Mouse (Mus musculus): ENCODE measurements around the gene Snx29. TPM values are rescaled to one million over a fixed set of nuclear protein-coding genes. Genes with fewer than 3 reads are reported as not detected.
"Not testable (repeated sequence)": the region's sequence is repeated elsewhere in the genome, so short reads cannot be mapped to it uniquely, and the experiment has no call there.

The Snx29 gene
- polyA plus RNA-seq, 1 experiment from 2014 or later, result 15.3 TPM

DNA sequence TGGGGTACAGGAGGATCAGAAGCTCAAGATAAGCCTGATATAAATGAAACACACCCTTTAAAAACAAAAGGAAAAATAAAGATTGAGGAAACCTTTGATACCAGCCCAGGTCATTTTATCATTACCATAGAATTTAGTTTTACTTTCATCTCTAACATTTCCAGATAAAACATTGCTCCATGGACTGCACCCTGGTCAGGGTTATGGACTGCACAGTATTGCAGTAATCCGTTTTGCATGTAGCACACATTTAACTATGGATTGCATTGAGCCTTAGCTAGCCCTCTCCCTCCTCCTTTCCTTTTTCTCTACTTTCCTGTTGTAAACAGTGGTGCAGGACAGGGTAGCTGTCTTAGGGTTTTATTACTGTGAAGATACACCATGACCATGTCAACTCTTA lies 8.3 kb downstream of the Snx29 start:
- no peak overlapping the region for H3K27ac ChIP-seq (ENCODE audit: low read depth, low read length)
- no peaks in the 10 kb centered on the region for H3K36me3 ChIP-seq (ENCODE audit: control insufficient read depth, insufficient read depth, low read length)
- no peak overlapping the region for H3K4me2 ChIP-seq (replicated peaks; ENCODE audit: low read depth, low read length)
- H3K9ac ChIP-seq (ENCODE audit: low read depth, low read length), result no peak overlapping the region
- no peak for ATAC-seq (ENCODE audit: low FRiP score)
- no peaks in the 10 kb centered on the region for H3K4me1 ChIP-seq (replicated peaks; ENCODE audit: control insufficient read depth, insufficient read depth, low read length)
- 88% methylated on average over 1 of the region's 1 CpGs for WGBS
- no peak overlapping the region for H3K4me3 ChIP-seq (ENCODE audit: low read depth, low read length)
- no peaks in the 10 kb centered on the region for H3K9me3 ChIP-seq (ENCODE audit: control insufficient read depth, low read length)
- no peaks in the 10 kb centered on the region for H3K27me3 ChIP-seq (ENCODE audit: control insufficient read depth, insufficient read depth, low read length)
- DNase-seq (ENCODE audit: low spot score), result no peak

- Histone ChIP-seq H3K9me3 (ENCODE audit: control insufficient read depth, low read length) (no peaks in the 10 kb centered on the region), H3K4me3 (ENCODE audit: low read depth, low read length) (no peak overlapping the region), H3K4me1 (replicated peaks; ENCODE audit: control insufficient read depth, insufficient read depth, low read length) (no peaks in the 10 kb centered on the region), H3K27me3 (ENCODE audit: control insufficient read depth, insufficient read depth, low read length) (no peaks in the 10 kb centered on the region), H3K9ac (ENCODE audit: low read depth, low read length) (no peak overlapping the region), H3K4me2 (replicated peaks; ENCODE audit: low read depth, low read length) (no peak overlapping the region), H3K36me3 (ENCODE audit: control insufficient read depth, insufficient read depth, low read length) (no peaks in the 10 kb centered on the region), H3K27ac (ENCODE audit: low read depth, low read length) (no peak overlapping the region)
- ATAC-seq (ENCODE audit: low FRiP score) (no peak), DNase-seq (ENCODE audit: low spot score) (no peak)
- 77% methylated on average over 4 of the region's 4 CpGs for WGBS
Observed at GRCm38 (mm10) chr16:11343292-11343815, 20.6 kb downstream of the Snx29 start.

DNA sequence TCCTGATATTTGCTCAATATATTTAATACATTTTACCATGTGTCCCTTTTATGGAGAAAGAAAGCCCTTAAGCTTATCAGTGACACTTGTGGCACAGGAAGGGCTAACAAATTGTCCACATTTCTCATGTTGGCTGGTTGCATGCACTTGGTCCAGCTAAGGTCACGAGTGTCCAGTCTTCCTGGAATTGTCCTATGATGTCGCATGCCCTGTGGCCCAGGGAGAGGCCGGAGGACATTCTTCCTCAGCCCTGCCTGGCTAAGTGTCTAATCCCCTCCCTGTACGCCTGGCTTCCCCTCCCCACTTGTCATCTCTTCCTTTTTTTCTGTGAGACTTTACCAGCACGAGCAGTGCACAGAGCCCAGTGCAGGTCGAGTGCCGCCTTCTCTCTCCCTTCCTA lies 29.2 kb downstream of the Snx29 start:
- WGBS, result 79% methylated on average over 7 of the region's 7 CpGs
- H3K4me3 ChIP-seq (ENCODE audit: low read depth, low read length), result no peak overlapping the region
- no peak for DNase-seq (ENCODE audit: low spot score)
- ATAC-seq (ENCODE audit: low FRiP score), result no peak
- no peaks in the 10 kb centered on the region for H3K36me3 ChIP-seq (ENCODE audit: control insufficient read depth, insufficient read depth, low read length)
- H3K4me2 ChIP-seq (replicated peaks; ENCODE audit: low read depth, low read length), result no peak overlapping the region
- no peak overlapping the region for H3K27ac ChIP-seq (ENCODE audit: low read depth, low read length)
- H3K27me3 ChIP-seq (ENCODE audit: control insufficient read depth, insufficient read depth, low read length), result no peaks in the 10 kb centered on the region
- H3K9me3 ChIP-seq (ENCODE audit: control insufficient read depth, low read length), result no peaks in the 10 kb centered on the region
- H3K4me1 ChIP-seq (replicated peaks; ENCODE audit: control insufficient read depth, insufficient read depth, low read length), result no peaks in the 10 kb centered on the region
- no peak overlapping the region for H3K9ac ChIP-seq (ENCODE audit: low read depth, low read length)

- Histone ChIP-seq H3K4me3 (ENCODE audit: low read depth, low read length) (no peak overlapping the region), H3K9me3 (ENCODE audit: control insufficient read depth, low read length) (no peaks in the 10 kb centered on the region), H3K27me3 (ENCODE audit: control insufficient read depth, insufficient read depth, low read length) (no peaks in the 10 kb centered on the region), H3K4me1 (replicated peaks; ENCODE audit: control insufficient read depth, insufficient read depth, low read length) (no peaks in the 10 kb centered on the region), H3K9ac (ENCODE audit: low read depth, low read length) (no peak overlapping the region), H3K27ac (ENCODE audit: low read depth, low read length) (no peak overlapping the region), H3K4me2 (replicated peaks; ENCODE audit: low read depth, low read length) (no peak overlapping the region), H3K36me3 (ENCODE audit: control insufficient read depth, insufficient read depth, low read length) (no peaks in the 10 kb centered on the region)
- no peak for ATAC-seq (ENCODE audit: low FRiP score)
- no peak for DNase-seq (ENCODE audit: low spot score)
- WGBS, result 82% methylated on average over 5 of the region's 5 CpGs
Observed at GRCm38 (mm10) chr16:11359173-11359572, 36.5 kb downstream of the Snx29 start.

- Histone ChIP-seq H3K27me3 (ENCODE audit: control insufficient read depth, insufficient read depth, low read length) (no peaks in the 10 kb centered on the region), H3K4me1 (replicated peaks; ENCODE audit: control insufficient read depth, insufficient read depth, low read length) (no peaks in the 10 kb centered on the region), H3K36me3 (ENCODE audit: control insufficient read depth, insufficient read depth, low read length) (no peaks in the 10 kb centered on the region), H3K4me2 (replicated peaks; ENCODE audit: low read depth, low read length) (no peak overlapping the region), H3K4me3 (ENCODE audit: low read depth, low read length) (no peak overlapping the region), H3K27ac (ENCODE audit: low read depth, low read length) (no peak overlapping the region), H3K9ac (ENCODE audit: low read depth, low read length) (no peak overlapping the region), H3K9me3 (ENCODE audit: control insufficient read depth, low read length) (no peaks in the 10 kb centered on the region)
- ATAC-seq (ENCODE audit: low FRiP score), result no peak
- no peak for DNase-seq (ENCODE audit: low spot score)
- WGBS, result 24% methylated on average over 10 of the region's 10 CpGs
Observed at GRCm38 (mm10) chr16:11359919-11360318, 37.2 kb downstream of the Snx29 start.

DNA sequence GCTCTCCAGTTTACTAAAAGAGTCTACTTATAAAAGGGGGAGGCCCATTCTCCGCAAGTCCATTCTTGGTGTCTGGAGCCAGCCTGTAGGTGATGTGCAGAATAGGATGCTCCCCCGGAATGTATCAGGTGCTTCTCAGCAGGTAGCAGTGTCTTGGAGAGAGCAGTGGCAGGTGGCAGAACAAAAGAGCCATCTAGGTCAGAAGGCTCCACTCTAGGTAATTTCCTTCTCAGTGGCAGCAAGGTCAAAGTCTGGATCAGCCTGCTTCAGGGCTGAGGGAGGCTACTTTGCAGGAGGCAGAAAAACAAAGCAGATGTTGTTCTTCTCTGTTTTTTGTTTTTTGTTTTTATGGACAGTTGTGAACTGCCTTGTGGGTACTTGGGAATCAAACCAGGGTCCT lies 37.9 kb downstream of the Snx29 start:
- H3K27ac ChIP-seq (ENCODE audit: low read depth, low read length); H3K9ac ChIP-seq (ENCODE audit: low read depth, low read length); H3K4me2 ChIP-seq (replicated peaks; ENCODE audit: low read depth, low read length); H3K4me1 ChIP-seq (replicated peaks; ENCODE audit: control insufficient read depth, insufficient read depth, low read length); ATAC-seq (ENCODE audit: low FRiP score); DNase-seq (ENCODE audit: low spot score); H3K36me3 ChIP-seq (ENCODE audit: control insufficient read depth, insufficient read depth, low read length); H3K9me3 ChIP-seq (ENCODE audit: control insufficient read depth, low read length); H3K4me3 ChIP-seq (ENCODE audit: low read depth, low read length); H3K27me3 ChIP-seq (ENCODE audit: control insufficient read depth, insufficient read depth, low read length): not testable (repeated sequence)
- 70% methylated on average over 2 of the region's 2 CpGs for WGBS

- no peak overlapping the region for H3K4me3 ChIP-seq (ENCODE audit: low read depth, low read length)
- peaks cover 2% of the 10 kb centered on the region; the same call in 1 of the 2 replicates for H3K4me1 ChIP-seq (replicated peaks; ENCODE audit: control insufficient read depth, insufficient read depth, low read length)
- ATAC-seq (ENCODE audit: low FRiP score) (no peak), DNase-seq (ENCODE audit: low spot score) (no peak)
- H3K4me2 ChIP-seq (replicated peaks; ENCODE audit: low read depth, low read length), result no peak overlapping the region
- no peaks in the 10 kb centered on the region for H3K27me3 ChIP-seq (ENCODE audit: control insufficient read depth, insufficient read depth, low read length)
- no peaks in the 10 kb centered on the region for H3K36me3 ChIP-seq (ENCODE audit: control insufficient read depth, insufficient read depth, low read length)
- 70% methylated on average over 5 of the region's 5 CpGs for WGBS
- no peak overlapping the region for H3K9ac ChIP-seq (ENCODE audit: low read depth, low read length)
- no peak overlapping the region for H3K27ac ChIP-seq (ENCODE audit: low read depth, low read length)
- H3K9me3 ChIP-seq (ENCODE audit: control insufficient read depth, low read length), result no peaks in the 10 kb centered on the region
Observed at GRCm38 (mm10) chr16:11365626-11366025, 42.9 kb downstream of the Snx29 start.

- H3K27me3 ChIP-seq (ENCODE audit: control insufficient read depth, insufficient read depth, low read length), result no peaks in the 10 kb centered on the region
- DNase-seq (ENCODE audit: low spot score) (no peak), ATAC-seq (ENCODE audit: low FRiP score) (no peak)
- H3K4me1 ChIP-seq (replicated peaks; ENCODE audit: control insufficient read depth, insufficient read depth, low read length), result peaks cover 2% of the 10 kb centered on the region; the same call in 1 of the 2 replicates
- no peaks in the 10 kb centered on the region for H3K9me3 ChIP-seq (ENCODE audit: control insufficient read depth, low read length)
- no peak overlapping the region for H3K27ac ChIP-seq (ENCODE audit: low read depth, low read length)
- no peak overlapping the region for H3K9ac ChIP-seq (ENCODE audit: low read depth, low read length)
- 75% methylated on average over 1 of the region's 1 CpGs for WGBS
- H3K4me2 ChIP-seq (replicated peaks; ENCODE audit: low read depth, low read length), result no peak overlapping the region
- H3K36me3 ChIP-seq (ENCODE audit: control insufficient read depth, insufficient read depth, low read length), result no peaks in the 10 kb centered on the region
- no peak overlapping the region for H3K4me3 ChIP-seq (ENCODE audit: low read depth, low read length)
Observed at GRCm38 (mm10) chr16:11366851-11367250, 44.1 kb downstream of the Snx29 start.

DNA sequence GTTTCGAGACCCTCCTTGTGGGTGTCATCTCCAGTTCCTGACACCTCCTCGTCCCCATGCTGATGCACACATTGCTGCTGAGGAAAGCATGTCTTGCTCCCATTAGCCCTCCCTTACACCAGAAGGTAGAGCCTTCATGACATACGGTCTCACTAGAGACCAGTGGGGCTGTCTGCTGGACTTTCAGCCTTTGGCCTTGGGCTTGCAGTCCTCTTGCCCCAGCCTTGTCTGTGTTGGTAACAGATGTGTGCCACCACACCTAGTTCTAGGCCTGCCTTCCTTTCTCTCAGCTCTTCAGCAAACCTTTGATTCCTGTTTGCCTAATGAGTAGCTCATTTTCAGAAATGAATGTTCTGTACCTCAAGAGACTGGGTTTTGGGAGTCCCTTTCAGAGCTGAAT lies 45.7 kb downstream of the Snx29 start:
- Histone ChIP-seq H3K27ac (ENCODE audit: low read depth, low read length) (no peak overlapping the region), H3K27me3 (ENCODE audit: control insufficient read depth, insufficient read depth, low read length) (no peaks in the 10 kb centered on the region), H3K9ac (ENCODE audit: low read depth, low read length) (no peak overlapping the region), H3K4me1 (replicated peaks; ENCODE audit: control insufficient read depth, insufficient read depth, low read length) (peaks cover 2% of the 10 kb centered on the region; the same call in 1 of the 2 replicates), H3K9me3 (ENCODE audit: control insufficient read depth, low read length) (no peaks in the 10 kb centered on the region), H3K4me3 (ENCODE audit: low read depth, low read length) (no peak overlapping the region), H3K4me2 (replicated peaks; ENCODE audit: low read depth, low read length) (no peak overlapping the region), H3K36me3 (ENCODE audit: control insufficient read depth, insufficient read depth, low read length) (no peaks in the 10 kb centered on the region)
- 85% methylated on average over 3 of the region's 3 CpGs for WGBS
- DNase-seq (ENCODE audit: low spot score) (no peak), ATAC-seq (ENCODE audit: low FRiP score) (no peak)

All from hindbrain, embryonic 11.5 days (tissue).